Mouse (Mus musculus): ENCODE results near the gene Ank3. TPM values are rescaled to one million over a fixed set of nuclear protein-coding genes. Genes with fewer than 3 reads are reported as not detected.

Gene Ank3
- polyA plus RNA-seq, 1 experiment from 2014 or later, result 22.5 TPM

GRCm38 (mm10) chr10:69925285-69926157 lies 526.9 kb downstream of the Ank3 start:
- DNase-seq (ENCODE audit: low spot score), result peak; percentile 73
- H3K27me3 ChIP-seq (replicated peaks; ENCODE audit: control insufficient read depth, insufficient read depth, low read length), result no peaks in the 10 kb centered on the region
- H3K9ac ChIP-seq (ENCODE audit: low read depth, low read length), result peak overlapping the region; percentile 57; the same call in 1 of the 2 replicates
- WGBS, result under 1% methylated on average over 19 of the region's 19 CpGs
- peak overlapping the region; percentile 23 for H3K4me3 ChIP-seq (ENCODE audit: low read depth, low read length)
- ATAC-seq (ENCODE audit: low read depth), result peak; percentile 74
- peak overlapping the region; percentile 78 for H3K27ac ChIP-seq (replicated peaks; ENCODE audit: low read depth, low read length)
- peaks cover 36% of the 10 kb centered on the region for H3K4me1 ChIP-seq (ENCODE audit: control insufficient read depth, insufficient read depth, low read length)
- no peaks in the 10 kb centered on the region for H3K9me3 ChIP-seq (ENCODE audit: control insufficient read depth, low read length)
- no peaks in the 10 kb centered on the region for H3K36me3 ChIP-seq (ENCODE audit: control insufficient read depth, insufficient read depth, low read length)
- peak overlapping the region; percentile 49 for H3K4me2 ChIP-seq (ENCODE audit: low read depth, low read length)

GRCm38 (mm10) chr10:69926158-69926882 lies 527.7 kb downstream of the Ank3 start:
- no peaks in the 10 kb centered on the region for H3K27me3 ChIP-seq (replicated peaks; ENCODE audit: control insufficient read depth, insufficient read depth, low read length)
- H3K4me3 ChIP-seq (ENCODE audit: low read depth, low read length), result peak overlapping the region; percentile 23
- no peaks in the 10 kb centered on the region for H3K9me3 ChIP-seq (ENCODE audit: control insufficient read depth, low read length)
- H3K36me3 ChIP-seq (ENCODE audit: control insufficient read depth, insufficient read depth, low read length), result no peaks in the 10 kb centered on the region
- ATAC-seq (ENCODE audit: low read depth), result 0 out of 2 replicates have a peak, but pooled peaks have one; percentile 28
- H3K4me2 ChIP-seq (ENCODE audit: low read depth, low read length), result peak overlapping the region; percentile 49
- peak overlapping the region; percentile 78 for H3K27ac ChIP-seq (replicated peaks; ENCODE audit: low read depth, low read length)
- 1% methylated on average over 11 of the region's 11 CpGs for WGBS
- peaks cover 36% of the 10 kb centered on the region for H3K4me1 ChIP-seq (ENCODE audit: control insufficient read depth, insufficient read depth, low read length)
- peak; percentile 78 for DNase-seq (ENCODE audit: low spot score)
- peak overlapping the region; percentile 57 for H3K9ac ChIP-seq (ENCODE audit: low read depth, low read length)

GRCm38 (mm10) chr10:69927012-69927411 lies 528.4 kb downstream of the Ank3 start:
- ATAC-seq (ENCODE audit: low read depth) (no peak), DNase-seq (ENCODE audit: low spot score) (no peak)
- H3K4me2 ChIP-seq (ENCODE audit: low read depth, low read length), result peak overlapping the region; percentile 49
- no peaks in the 10 kb centered on the region for H3K27me3 ChIP-seq (replicated peaks; ENCODE audit: control insufficient read depth, insufficient read depth, low read length)
- peak overlapping the region; percentile 57 for H3K9ac ChIP-seq (ENCODE audit: low read depth, low read length)
- peak overlapping the region; percentile 78 for H3K27ac ChIP-seq (replicated peaks; ENCODE audit: low read depth, low read length)
- no peaks in the 10 kb centered on the region for H3K36me3 ChIP-seq (ENCODE audit: control insufficient read depth, insufficient read depth, low read length)
- 5% methylated on average over 9 of the region's 9 CpGs for WGBS
- peak overlapping the region; percentile 23; the same call in 1 of the 2 replicates for H3K4me3 ChIP-seq (ENCODE audit: low read depth, low read length)
- peaks cover 36% of the 10 kb centered on the region for H3K4me1 ChIP-seq (ENCODE audit: control insufficient read depth, insufficient read depth, low read length)
- no peaks in the 10 kb centered on the region for H3K9me3 ChIP-seq (ENCODE audit: control insufficient read depth, low read length)

GRCm38 (mm10) chr10:69928358-69928757 lies 529.8 kb downstream of the Ank3 start:
- Histone ChIP-seq H3K4me3 (ENCODE audit: low read depth, low read length) (no peak overlapping the region), H3K9ac (ENCODE audit: low read depth, low read length) (no peak overlapping the region), H3K27ac (replicated peaks; ENCODE audit: low read depth, low read length) (no peak overlapping the region), H3K27me3 (replicated peaks; ENCODE audit: control insufficient read depth, insufficient read depth, low read length) (no peaks in the 10 kb centered on the region), H3K4me2 (ENCODE audit: low read depth, low read length) (no peak overlapping the region), H3K36me3 (ENCODE audit: control insufficient read depth, insufficient read depth, low read length) (no peaks in the 10 kb centered on the region), H3K9me3 (ENCODE audit: control insufficient read depth, low read length) (no peaks in the 10 kb centered on the region), H3K4me1 (ENCODE audit: control insufficient read depth, insufficient read depth, low read length) (peaks cover 36% of the 10 kb centered on the region)
- DNase-seq (ENCODE audit: low spot score), result peak; percentile 81
- no peak for ATAC-seq (ENCODE audit: low read depth)
- 27% methylated on average over 7 of the region's 7 CpGs for WGBS

- H3K4me3 ChIP-seq (ENCODE audit: low read depth, low read length), result no peak overlapping the region
- WGBS, result 93% methylated on average over 8 of the region's 8 CpGs
- H3K27ac ChIP-seq (replicated peaks; ENCODE audit: low read depth, low read length), result no peak overlapping the region
- no peaks in the 10 kb centered on the region for H3K36me3 ChIP-seq (ENCODE audit: control insufficient read depth, insufficient read depth, low read length)
- peaks cover 28% of the 10 kb centered on the region for H3K4me1 ChIP-seq (ENCODE audit: control insufficient read depth, insufficient read depth, low read length)
- DNase-seq (ENCODE audit: low spot score), result no peak
- H3K27me3 ChIP-seq (replicated peaks; ENCODE audit: control insufficient read depth, insufficient read depth, low read length), result no peaks in the 10 kb centered on the region
- no peak overlapping the region for H3K9ac ChIP-seq (ENCODE audit: low read depth, low read length)
- no peak overlapping the region for H3K4me2 ChIP-seq (ENCODE audit: low read depth, low read length)
- no peak for ATAC-seq (ENCODE audit: low read depth)
- H3K9me3 ChIP-seq (ENCODE audit: control insufficient read depth, low read length), result no peaks in the 10 kb centered on the region
Observed at GRCm38 (mm10) chr10:69930503-69930902, 531.9 kb downstream of the Ank3 start.

GRCm38 (mm10) chr10:69936443-69937067 lies 538.0 kb downstream of the Ank3 start:
- H3K36me3 ChIP-seq (ENCODE audit: control insufficient read depth, insufficient read depth, low read length), result no peaks in the 10 kb centered on the region
- no peaks in the 10 kb centered on the region for H3K27me3 ChIP-seq (replicated peaks; ENCODE audit: control insufficient read depth, insufficient read depth, low read length)
- ATAC-seq (ENCODE audit: low read depth) (no peak), DNase-seq (ENCODE audit: low spot score) (no peak)
- no peak overlapping the region for H3K4me2 ChIP-seq (ENCODE audit: low read depth, low read length)
- H3K9me3 ChIP-seq (ENCODE audit: control insufficient read depth, low read length), result no peaks in the 10 kb centered on the region
- no peak overlapping the region for H3K9ac ChIP-seq (ENCODE audit: low read depth, low read length)
- no peaks in the 10 kb centered on the region for H3K4me1 ChIP-seq (ENCODE audit: control insufficient read depth, insufficient read depth, low read length)
- WGBS, result 91% methylated on average over 5 of the region's 5 CpGs
- no peak overlapping the region for H3K4me3 ChIP-seq (ENCODE audit: low read depth, low read length)
- H3K27ac ChIP-seq (replicated peaks; ENCODE audit: low read depth, low read length), result no peak overlapping the region

GRCm38 (mm10) chr10:69937291-69937921 lies 538.8 kb downstream of the Ank3 start:
- H3K27ac ChIP-seq (replicated peaks; ENCODE audit: low read depth, low read length), result no peak overlapping the region

GRCm38 (mm10) chr10:69939144-69939543 lies 540.6 kb downstream of the Ank3 start:
- no peak for ATAC-seq (ENCODE audit: low read depth)
- no peaks in the 10 kb centered on the region for H3K9me3 ChIP-seq (ENCODE audit: control insufficient read depth, low read length)
- no peak for DNase-seq (ENCODE audit: low spot score)
- no peaks in the 10 kb centered on the region for H3K4me1 ChIP-seq (ENCODE audit: control insufficient read depth, insufficient read depth, low read length)
- 86% methylated on average over 7 of the region's 7 CpGs for WGBS
- no peaks in the 10 kb centered on the region for H3K36me3 ChIP-seq (ENCODE audit: control insufficient read depth, insufficient read depth, low read length)
- H3K9ac ChIP-seq (ENCODE audit: low read depth, low read length), result no peak overlapping the region
- no peak overlapping the region for H3K4me2 ChIP-seq (ENCODE audit: low read depth, low read length)
- no peak overlapping the region for H3K4me3 ChIP-seq (ENCODE audit: low read depth, low read length)
- H3K27ac ChIP-seq (replicated peaks; ENCODE audit: low read depth, low read length), result no peak overlapping the region
- no peaks in the 10 kb centered on the region for H3K27me3 ChIP-seq (replicated peaks; ENCODE audit: control insufficient read depth, insufficient read depth, low read length)

More at GRCm38 (mm10) chr10:69937291-69937921, 538.8 kb downstream of the Ank3 start:
- DNase-seq (ENCODE audit: low spot score), result no peak
- no peaks in the 10 kb centered on the region for H3K4me1 ChIP-seq (ENCODE audit: control insufficient read depth, insufficient read depth, low read length)
- no peaks in the 10 kb centered on the region for H3K27me3 ChIP-seq (replicated peaks; ENCODE audit: control insufficient read depth, insufficient read depth, low read length)
- 91% methylated on average over 7 of the region's 7 CpGs for WGBS
- H3K4me2 ChIP-seq (ENCODE audit: low read depth, low read length), result no peak overlapping the region
- H3K4me3 ChIP-seq (ENCODE audit: low read depth, low read length), result no peak overlapping the region
- H3K9me3 ChIP-seq (ENCODE audit: control insufficient read depth, low read length), result no peaks in the 10 kb centered on the region
- no peak overlapping the region for H3K9ac ChIP-seq (ENCODE audit: low read depth, low read length)
- no peaks in the 10 kb centered on the region for H3K36me3 ChIP-seq (ENCODE audit: control insufficient read depth, insufficient read depth, low read length)
- ATAC-seq (ENCODE audit: low read depth), result no peak

All from embryonic facial prominence, embryonic 14.5 days (tissue).